Mouse (Mus musculus) left cerebral cortex, adult 11 months (tissue): ENCODE measurements at regions not wholly inside any gene's neighbourhood (a gene's known extent, or its start where the extent isn't known, plus 50 kb on each side); places are given as distances from the start of the nearest gene placed in this dataset.

ENCODE experiments used
- DNase-seq: peaks from one replicate; pipeline ENCODE4 v3.0.0; 2022; ENCODE audit warnings: low spot score

- DNase-seq: no peak
These were observed 176.5 kb downstream of the Fam43a start for GRCm38 (mm10) chr16:30775740-30776700.

GRCm38 (mm10) chr16:30777416-30777815 is 177.9 kb downstream of the Fam43a start:
- DNase-seq: no peak

- DNase-seq: no peak
These were observed 178.6 kb downstream of the Fam43a start for GRCm38 (mm10) chr16:30778078-30778477.

GRCm38 (mm10) chr16:30778945-30779344 is 179.4 kb downstream of the Fam43a start:
- no peak for DNase-seq

GRCm38 (mm10) chr16:30784261-30784660 is 184.7 kb downstream of the Fam43a start:
- no peak for DNase-seq

GRCm38 (mm10) chr16:30784949-30785348 is 185.4 kb downstream of the Fam43a start:
- DNase-seq: no peak

- no peak for DNase-seq
These were observed 186.5 kb downstream of the Fam43a start for GRCm38 (mm10) chr16:30786060-30786459.

- DNase-seq: no peak
These were observed 187.8 kb downstream of the Fam43a start for GRCm38 (mm10) chr16:30787351-30787750.

- DNase-seq: no peak
These were observed 188.8 kb downstream of the Fam43a start for GRCm38 (mm10) chr16:30788321-30788781.

GRCm38 (mm10) chr16:30788944-30789781 is 189.6 kb downstream of the Fam43a start:
- no peak for DNase-seq

- DNase-seq: no peak
These were observed 190.5 kb downstream of the Fam43a start for GRCm38 (mm10) chr16:30790036-30790435.

GRCm38 (mm10) chr16:30790551-30791001 is 191.1 kb downstream of the Fam43a start:
- no peak for DNase-seq

- no peak for DNase-seq
These were observed 191.7 kb downstream of the Fam43a start for GRCm38 (mm10) chr16:30791048-30791855.

GRCm38 (mm10) chr16:30792738-30793377 is 193.3 kb downstream of the Fam43a start:
- no peak for DNase-seq

GRCm38 (mm10) chr16:30793378-30793753 is 193.8 kb downstream of the Fam43a start:
- DNase-seq: no peak

- DNase-seq: no peak
These were observed 194.3 kb downstream of the Fam43a start for GRCm38 (mm10) chr16:30793856-30794255.

GRCm38 (mm10) chr16:30795501-30795904 is 196.0 kb downstream of the Fam43a start:
- no peak for DNase-seq

- DNase-seq: no peak
These were observed 196.6 kb downstream of the Fam43a start for GRCm38 (mm10) chr16:30796103-30796502.

GRCm38 (mm10) chr16:30797006-30797405 is 197.5 kb downstream of the Fam43a start:
- DNase-seq: no peak

GRCm38 (mm10) chr16:30797973-30798471 is 198.5 kb downstream of the Fam43a start:
- no peak for DNase-seq

- DNase-seq: no peak
These were observed 199.0 kb downstream of the Fam43a start for GRCm38 (mm10) chr16:30798536-30798935.
